Mouse (Mus musculus) liver, adult 2 months (tissue): Measurements from ENCODE around the gene Vmac. TPM values are rescaled to one million over a fixed set of nuclear protein-coding genes. Genes with fewer than 3 reads are reported as not detected.
A peak's percentile ranks its signal among the peaks of the same experiment; 100 is the strongest.

Source experiments
- DNase-seq: peaks from one replicate; pipeline ENCODE4 v3.0.0-alpha.2; 2011; ENCODE audit warnings: low read depth, low spot score; ENCODE audit errors: extremely low read depth
- H3K27ac ChIP-seq: fragments of 200-500 bp; replicated peaks from 2 replicates; pipeline ENCODE4 v1.5.1; 2012; ENCODE audit warnings: low read depth, mild to moderate bottlenecking, control low read depth, inconsistent platforms, low read length; ENCODE audit not compliant: insufficient read depth
- H3K27me3 ChIP-seq: fragments of 200-500 bp; 2 replicates; pipeline ENCODE4 v1.6.1; 2012; ENCODE audit warnings: mild to moderate bottlenecking, moderate library complexity, low read length, inconsistent platforms; ENCODE audit not compliant: control insufficient read depth, insufficient read depth
- H3K36me3 ChIP-seq: fragments of 200-500 bp; 2 replicates; pipeline ENCODE4 v1.6.1; 2012; ENCODE audit warnings: low read length, inconsistent platforms; ENCODE audit not compliant: control insufficient read depth, insufficient read depth
- H3K4me1 ChIP-seq: fragments of 200-500 bp; 2 replicates; pipeline ENCODE4 v1.6.1; 2011; ENCODE audit warnings: low read length; ENCODE audit not compliant: control insufficient read depth, insufficient read depth
- H3K4me3 ChIP-seq: fragments of 200-500 bp; 2 replicates; pipeline ENCODE4 v1.5.1; 2011; ENCODE audit warnings: low read depth, mild to moderate bottlenecking, control low read depth, low read length, moderate library complexity; ENCODE audit not compliant: insufficient read depth
- H3K79me2 ChIP-seq: fragments of 200-500 bp; 2 replicates; pipeline ENCODE4 v1.6.1; 2012; ENCODE audit warnings: inconsistent platforms, mild to moderate bottlenecking, low read length, moderate library complexity; ENCODE audit not compliant: control insufficient read depth, insufficient read depth
- H3K9ac ChIP-seq: fragments of 200-500 bp; 2 replicates; pipeline ENCODE4 v1.6.1; 2012; ENCODE audit warnings: low read depth, mild to moderate bottlenecking, control low read depth, inconsistent platforms, low read length
- CTCF ChIP-seq: fragments of 200-500 bp; IDR thresholded peaks from 2 replicates; pipeline ENCODE4 v1.5.1; 2011; ENCODE audit warnings: low read depth, low read length, control low read depth
- POLR2A ChIP-seq: fragments of 200-500 bp; IDR thresholded peaks from 2 replicates; pipeline ENCODE4 v1.6.1; 2011; ENCODE audit warnings: low read length, control low read depth; ENCODE audit not compliant: insufficient read depth; ENCODE audit errors: extremely low read depth
- WGBS: fragments of 180-500 bp; shearing (Covaris S2); methylation state at CpG from one replicate; pipeline ENCODE4 v1.1.7; 2018; 5-methylcytosine and 5-hydroxymethylcytosine counted together
- polyA plus RNA-seq: library from polyadenylated mRNA; depleted of rRNA; stranded (reverse); fragments of >200 nt; gene quantifications from 2 replicates; pipeline ENCODE4 v1.2.3, GENCODE M21; 2012
- total RNA-seq: library from RNA; depleted of rRNA; stranded (reverse); fragments of >200 nt; gene quantifications from 2 replicates; pipeline ENCODE4 v1.2.3, GENCODE M21; 2014

The Vmac gene
- total and polyA plus RNA-seq, 2 experiments = 8.9 to 12.3 TPM

DNA sequence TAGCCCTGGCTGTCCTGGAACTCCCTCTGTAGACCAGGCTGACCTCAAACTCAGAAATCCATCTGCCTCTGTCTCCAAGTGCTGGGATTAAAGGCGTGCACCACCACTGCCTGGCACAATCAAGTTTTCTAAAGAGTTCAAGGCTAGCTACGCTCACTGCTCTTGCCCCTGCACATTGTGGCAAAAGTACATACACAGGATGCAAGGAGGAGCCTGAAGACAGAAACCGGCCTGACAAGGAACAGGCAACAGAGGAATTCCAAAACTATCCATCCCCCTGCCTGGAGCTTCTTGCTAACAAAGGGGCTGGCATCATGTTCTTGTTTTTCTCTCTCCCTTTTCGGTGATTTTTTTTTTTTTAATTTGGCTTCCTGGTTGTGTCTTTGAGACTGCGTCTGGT, 26.4 kb upstream of the Vmac start:
- Histone ChIP-seq H3K79me2 (no peaks in the 10 kb centered on the region), H3K9ac (no peak overlapping the region), H3K36me3 (no peaks in the 10 kb centered on the region), H3K4me3 (no peak overlapping the region), H3K4me1 (no peaks in the 10 kb centered on the region), H3K27ac (no peak overlapping the region), H3K27me3 (no peaks in the 10 kb centered on the region)
- TF ChIP-seq POLR2A (no peak), CTCF (no peak)
- no peak for DNase-seq
- 52% methylated on average over 5 of the region's 5 CpGs for WGBS

DNA sequence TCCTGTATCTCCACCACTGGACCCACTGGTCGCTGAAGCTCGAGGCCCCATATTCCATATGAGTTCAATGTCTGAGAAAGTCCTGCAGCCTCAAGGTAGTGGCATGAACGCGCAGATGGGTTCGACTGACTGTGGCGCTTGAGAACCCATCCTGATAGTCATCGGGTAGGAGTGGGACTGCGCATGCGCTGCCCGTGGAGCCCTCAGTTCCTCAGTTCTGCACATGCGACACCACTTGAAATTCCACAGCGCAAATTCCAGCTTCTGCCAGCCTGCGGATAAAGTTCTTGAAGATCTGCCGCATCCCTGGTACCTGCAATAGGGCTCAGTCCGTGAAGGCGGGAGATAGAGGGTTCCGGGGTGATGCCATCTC, 23.0 kb upstream of the Vmac start:
- H3K79me2 ChIP-seq = no peaks in the 10 kb centered on the region
- no peak overlapping the region for H3K27ac ChIP-seq
- no peak overlapping the region for H3K4me3 ChIP-seq
- 81% methylated on average over 17 of the region's 17 CpGs for WGBS
- H3K4me1 ChIP-seq = no peaks in the 10 kb centered on the region
- DNase-seq = no peak
- no peaks in the 10 kb centered on the region for H3K27me3 ChIP-seq
- H3K9ac ChIP-seq = no peak overlapping the region
- no peaks in the 10 kb centered on the region for H3K36me3 ChIP-seq
- no peak for TF ChIP-seq POLR2A
- TF ChIP-seq CTCF = no peak

- H3K4me3 ChIP-seq = no peak overlapping the region
- no peak overlapping the region for H3K9ac ChIP-seq
- H3K27ac ChIP-seq = no peak overlapping the region
- H3K79me2 ChIP-seq = no peaks in the 10 kb centered on the region
- no peak for TF ChIP-seq POLR2A
- no peak for TF ChIP-seq CTCF
- H3K4me1 ChIP-seq = no peaks in the 10 kb centered on the region
- 77% methylated on average over 17 of the region's 17 CpGs for WGBS
- no peaks in the 10 kb centered on the region for H3K27me3 ChIP-seq
- H3K36me3 ChIP-seq = no peaks in the 10 kb centered on the region
- DNase-seq = no peak
Observed at GRCm38 (mm10) chr17:56740118-56740787, 22.4 kb upstream of the Vmac start.

DNA sequence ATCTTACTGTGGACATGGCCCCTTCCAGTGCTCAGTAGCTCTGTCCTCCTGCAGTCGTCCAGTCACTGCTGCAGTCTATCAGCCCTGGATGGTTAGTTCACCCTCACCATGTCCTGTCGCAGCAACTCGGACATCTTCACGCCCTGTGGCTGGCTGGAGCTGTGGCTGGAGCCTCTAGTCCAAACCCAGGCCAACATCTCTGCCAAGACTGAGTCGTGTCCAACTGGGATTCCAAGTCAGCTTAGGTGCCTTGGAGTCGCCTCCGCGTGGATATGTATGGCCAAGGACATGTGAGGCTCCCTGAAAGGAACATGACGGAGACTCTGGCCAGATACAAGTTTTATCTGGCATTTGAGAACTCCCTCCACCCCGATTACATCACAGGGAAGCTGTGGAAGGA, 20.4 kb upstream of the Vmac start:
- TF ChIP-seq POLR2A (no peak), CTCF (no peak)
- H3K27me3 ChIP-seq = no peaks in the 10 kb centered on the region
- DNase-seq = no peak

GRCm38 (mm10) chr17:56736534-56736933, 18.7 kb upstream of the Vmac start:
- TF ChIP-seq POLR2A (no peak), CTCF (peak; percentile 52)
- Histone ChIP-seq H3K36me3 (no peaks in the 10 kb centered on the region), H3K4me1 (no peaks in the 10 kb centered on the region), H3K4me3 (no peak overlapping the region), H3K9ac (no peak overlapping the region), H3K27me3 (no peaks in the 10 kb centered on the region), H3K79me2 (no peaks in the 10 kb centered on the region), H3K27ac (no peak overlapping the region)
- 42% methylated on average over 8 of the region's 8 CpGs for WGBS
- no peak for DNase-seq

More for the DNA sequence above, 20.4 kb upstream of the Vmac start:
- no peak overlapping the region for H3K27ac ChIP-seq
- no peaks in the 10 kb centered on the region for H3K36me3 ChIP-seq
- H3K9ac ChIP-seq = no peak overlapping the region
- WGBS = 75% methylated on average over 10 of the region's 10 CpGs
- no peaks in the 10 kb centered on the region for H3K4me1 ChIP-seq
- no peak overlapping the region for H3K4me3 ChIP-seq
- H3K79me2 ChIP-seq = no peaks in the 10 kb centered on the region

GRCm38 (mm10) chr17:56729656-56730055, 11.8 kb upstream of the Vmac start:
- Histone ChIP-seq H3K4me3 (no peak overlapping the region), H3K27me3 (peaks cover 3% of the 10 kb centered on the region; the same call in 1 of the 2 replicates), H3K9ac (no peak overlapping the region), H3K4me1 (no peaks in the 10 kb centered on the region), H3K27ac (no peak overlapping the region), H3K79me2 (no peaks in the 10 kb centered on the region), H3K36me3 (no peaks in the 10 kb centered on the region)
- TF ChIP-seq POLR2A (no peak), CTCF (no peak)
- 70% methylated on average over 2 of the region's 2 CpGs for WGBS
- no peak for DNase-seq
